Mouse (Mus musculus): ENCODE results near the gene Lipt1. TPM values are rescaled to one million over a fixed set of nuclear protein-coding genes. Genes with fewer than 3 reads are reported as not detected.

Gene Lipt1
- polyA plus RNA-seq, 1 experiment from 2014 or later, result 9.1 TPM

DNA sequence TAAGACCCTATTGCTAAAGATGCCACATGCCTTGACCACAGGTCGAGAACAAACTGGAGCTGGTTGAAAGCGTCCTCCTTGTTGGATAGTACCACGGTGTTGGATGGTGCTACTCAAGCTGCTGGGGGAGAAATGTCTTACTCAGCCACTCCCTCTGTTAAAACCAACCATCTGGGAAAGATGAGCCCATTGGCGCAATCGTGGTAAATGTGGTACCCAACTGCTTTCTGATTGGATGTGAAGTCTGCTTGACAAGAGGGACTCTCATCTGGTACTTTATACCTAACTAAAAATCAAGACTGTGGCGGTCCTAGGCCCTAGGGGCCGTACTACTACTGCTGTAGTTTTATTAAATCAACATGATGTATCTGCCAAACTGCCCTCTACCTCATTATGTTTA, 17.7 kb downstream of the Lipt1 start:
- no peak overlapping the region for H3K27ac ChIP-seq (ENCODE audit: low read depth, low read length)
- peak overlapping the region; percentile 68 for H3K4me2 ChIP-seq (replicated peaks; ENCODE audit: low read depth, low read length)
- H3K4me1 ChIP-seq (replicated peaks; ENCODE audit: control insufficient read depth, insufficient read depth, low read length), result no peaks in the 10 kb centered on the region
- no peaks in the 10 kb centered on the region for H3K9me3 ChIP-seq (ENCODE audit: control insufficient read depth, low read length)
- H3K9ac ChIP-seq (ENCODE audit: low read depth, low read length), result no peak overlapping the region
- no peaks in the 10 kb centered on the region for H3K36me3 ChIP-seq (ENCODE audit: control insufficient read depth, insufficient read depth, low read length)
- H3K4me3 ChIP-seq (ENCODE audit: low read depth, low read length), result peak overlapping the region; percentile 60; the same call in 1 of the 2 replicates
- ATAC-seq (ENCODE audit: low FRiP score) (no peak), DNase-seq (ENCODE audit: low spot score) (no peak)
- H3K27me3 ChIP-seq (ENCODE audit: control insufficient read depth, insufficient read depth, low read length), result no peaks in the 10 kb centered on the region
- WGBS, result 85% methylated on average over 7 of the region's 7 CpGs

DNA sequence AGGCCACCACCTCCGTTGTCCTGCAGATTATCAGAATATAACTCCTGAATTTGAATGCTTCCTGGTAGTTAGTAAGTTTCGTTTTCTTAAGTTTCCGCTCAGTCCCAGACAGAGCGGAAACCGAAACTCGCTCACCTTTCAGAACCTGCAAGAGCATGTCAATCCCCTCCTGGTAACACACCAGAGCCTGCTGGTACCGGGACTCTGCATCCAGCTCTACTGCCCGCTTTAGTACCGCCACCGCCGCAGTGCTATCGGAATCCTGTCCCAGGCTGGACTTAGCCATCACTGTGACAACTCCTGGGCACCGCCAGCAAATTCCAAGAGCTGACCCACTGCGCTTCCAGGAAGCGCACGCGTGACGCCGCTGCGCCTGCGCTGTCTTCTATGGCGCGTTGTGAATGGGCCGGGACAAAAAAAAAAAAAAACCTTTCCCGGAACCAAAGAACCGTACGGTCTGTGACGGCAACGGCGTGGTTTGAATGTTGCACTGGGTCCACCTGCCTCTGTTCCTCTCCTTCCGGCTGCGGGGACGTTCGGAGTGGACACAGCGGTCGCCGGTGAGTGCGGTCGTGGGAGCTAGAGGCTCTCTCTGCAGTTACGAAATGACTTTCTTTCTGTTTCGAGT, 18.6 kb downstream of the Lipt1 start, which contains the start of the genes Mitd1 and Mrpl30:
Mitd1 (minus strand) TSS at position 387 of the 628 bp plus-strand sequence.
Mrpl30 (plus strand) TSS at position 453 of the 628 bp plus-strand sequence.
- no peaks in the 10 kb centered on the region for H3K36me3 ChIP-seq (ENCODE audit: control insufficient read depth, insufficient read depth, low read length)
- H3K4me2 ChIP-seq (replicated peaks; ENCODE audit: low read depth, low read length), result peak within 1 kb of the TSS; percentile 68
- H3K9ac ChIP-seq (ENCODE audit: low read depth, low read length), result peak within 1 kb of the TSS; percentile 73
- no peaks in the 10 kb centered on the region for H3K27me3 ChIP-seq (ENCODE audit: control insufficient read depth, insufficient read depth, low read length)
- under 1% methylated on average over 41 of the region's 41 CpGs for WGBS
- DNase-seq (ENCODE audit: low spot score), result peak; percentile 94
- ATAC-seq (ENCODE audit: low FRiP score), result peak; percentile 88
- peak within 1 kb of the TSS; percentile 60 for H3K4me3 ChIP-seq (ENCODE audit: low read depth, low read length)
- H3K4me1 ChIP-seq (replicated peaks; ENCODE audit: control insufficient read depth, insufficient read depth, low read length), result no peaks in the 10 kb centered on the region
- H3K27ac ChIP-seq (ENCODE audit: low read depth, low read length), result no peak within 1 kb of the TSS
- H3K9me3 ChIP-seq (ENCODE audit: control insufficient read depth, low read length), result no peaks in the 10 kb centered on the region

DNA sequence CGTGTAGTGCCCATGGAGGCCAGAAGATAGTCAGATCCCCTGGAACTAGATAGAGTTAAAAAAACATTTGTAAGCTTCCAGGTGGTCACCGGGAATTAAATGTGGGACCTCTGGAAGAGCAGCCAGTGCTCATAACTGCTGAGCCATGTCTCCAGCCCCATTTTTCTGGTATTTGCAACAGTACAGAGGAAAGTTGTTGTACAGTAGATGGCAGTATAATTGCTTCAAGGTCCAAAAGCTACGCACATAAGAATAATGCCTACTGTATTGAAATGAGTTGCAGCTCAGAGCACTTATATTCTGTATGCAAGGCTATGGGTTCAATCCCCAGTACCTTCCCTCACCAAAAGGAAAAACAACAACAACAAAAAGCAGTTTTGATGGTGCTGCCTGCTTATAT, 19.9 kb downstream of the Lipt1 start:
- 77% methylated on average over 3 of the region's 3 CpGs for WGBS
- Histone ChIP-seq H3K4me1 (replicated peaks; ENCODE audit: control insufficient read depth, insufficient read depth, low read length) (no peaks in the 10 kb centered on the region), H3K4me2 (replicated peaks; ENCODE audit: low read depth, low read length) (peak overlapping the region; percentile 68; the same call in 1 of the 2 replicates), H3K9me3 (ENCODE audit: control insufficient read depth, low read length) (no peaks in the 10 kb centered on the region), H3K36me3 (ENCODE audit: control insufficient read depth, insufficient read depth, low read length) (no peaks in the 10 kb centered on the region), H3K27ac (ENCODE audit: low read depth, low read length) (no peak overlapping the region), H3K4me3 (ENCODE audit: low read depth, low read length) (no peak overlapping the region), H3K27me3 (ENCODE audit: control insufficient read depth, insufficient read depth, low read length) (no peaks in the 10 kb centered on the region), H3K9ac (ENCODE audit: low read depth, low read length) (no peak overlapping the region)
- DNase-seq (ENCODE audit: low spot score) (peak; percentile 1), ATAC-seq (ENCODE audit: low FRiP score) (no peak)

DNA sequence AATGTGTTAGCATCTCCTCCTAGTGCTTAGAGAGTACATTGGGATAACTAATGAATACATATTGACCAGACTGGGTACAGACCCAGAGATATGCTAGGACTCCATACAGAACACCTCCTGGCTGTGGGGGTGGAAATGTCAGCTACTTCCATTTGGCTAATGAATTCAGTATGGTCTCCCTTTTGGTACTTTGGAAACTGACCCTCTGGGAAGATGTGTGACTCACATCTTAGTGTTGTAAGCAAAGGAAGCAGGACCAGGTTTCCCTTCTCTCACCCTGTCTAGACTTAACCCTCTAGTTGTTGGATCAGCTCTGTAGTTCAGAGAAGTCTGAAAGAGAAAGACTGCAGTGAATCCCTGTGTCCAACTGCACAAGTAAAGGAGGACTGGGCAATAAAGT, 23.1 kb downstream of the Lipt1 start:
- Histone ChIP-seq H3K4me1 (replicated peaks; ENCODE audit: control insufficient read depth, insufficient read depth, low read length) (no peaks in the 10 kb centered on the region), H3K4me3 (ENCODE audit: low read depth, low read length) (no peak overlapping the region), H3K27ac (ENCODE audit: low read depth, low read length) (no peak overlapping the region), H3K9me3 (ENCODE audit: control insufficient read depth, low read length) (no peaks in the 10 kb centered on the region), H3K4me2 (replicated peaks; ENCODE audit: low read depth, low read length) (no peak overlapping the region), H3K27me3 (ENCODE audit: control insufficient read depth, insufficient read depth, low read length) (no peaks in the 10 kb centered on the region), H3K36me3 (ENCODE audit: control insufficient read depth, insufficient read depth, low read length) (peaks cover 4% of the 10 kb centered on the region), H3K9ac (ENCODE audit: low read depth, low read length) (no peak overlapping the region)
- DNase-seq (ENCODE audit: low spot score) (no peak), ATAC-seq (ENCODE audit: low FRiP score) (no peak)

DNA sequence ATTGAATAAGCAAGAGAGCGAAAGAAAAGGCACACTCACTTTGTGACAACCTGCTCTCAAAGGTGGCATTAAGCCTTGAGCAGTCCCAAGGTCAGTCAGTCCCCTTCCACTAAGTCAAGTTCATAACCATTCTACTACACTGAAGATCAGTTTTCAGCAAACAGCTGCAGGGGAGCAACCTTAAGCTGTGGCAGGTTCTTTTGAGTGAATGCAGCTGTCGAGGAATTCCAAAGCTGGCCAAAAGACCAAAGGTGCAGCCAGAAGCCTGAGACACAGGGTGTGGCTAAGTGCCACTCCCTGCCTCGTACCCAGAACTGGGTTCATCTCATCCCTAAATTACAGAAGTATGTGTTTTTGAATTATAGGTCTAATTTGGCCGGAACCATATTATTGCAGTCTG, 28.3 kb downstream of the Lipt1 start:
- Histone ChIP-seq H3K9ac (ENCODE audit: low read depth, low read length) (no peak overlapping the region), H3K4me2 (replicated peaks; ENCODE audit: low read depth, low read length) (no peak overlapping the region), H3K4me1 (replicated peaks; ENCODE audit: control insufficient read depth, insufficient read depth, low read length) (no peaks in the 10 kb centered on the region), H3K4me3 (ENCODE audit: low read depth, low read length) (no peak overlapping the region), H3K27me3 (ENCODE audit: control insufficient read depth, insufficient read depth, low read length) (no peaks in the 10 kb centered on the region), H3K9me3 (ENCODE audit: control insufficient read depth, low read length) (no peaks in the 10 kb centered on the region), H3K36me3 (ENCODE audit: control insufficient read depth, insufficient read depth, low read length) (peaks cover 4% of the 10 kb centered on the region), H3K27ac (ENCODE audit: low read depth, low read length) (no peak overlapping the region)
- 84% methylated on average over 4 of the region's 4 CpGs for WGBS
- no peak for DNase-seq (ENCODE audit: low spot score)
- ATAC-seq (ENCODE audit: low FRiP score), result no peak

DNA sequence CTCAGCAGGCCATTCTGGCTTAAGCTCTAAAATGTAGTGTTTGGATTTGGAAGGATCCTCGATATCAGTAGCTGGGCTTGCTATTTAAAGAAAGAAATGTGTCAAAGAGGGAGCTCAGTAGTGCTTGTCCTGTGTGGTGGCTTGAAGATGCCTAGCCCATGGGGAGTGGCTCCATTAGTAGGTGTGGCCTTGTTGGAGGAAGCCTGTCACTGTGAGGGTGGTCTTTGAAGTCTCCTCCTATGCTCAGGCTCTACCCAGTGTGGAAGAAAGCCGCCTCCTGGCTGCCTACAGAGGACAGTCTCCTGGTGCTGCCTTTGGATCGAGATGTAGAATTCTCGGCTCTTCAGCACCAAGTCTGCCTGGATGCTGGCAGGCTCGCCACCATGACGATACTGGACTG, 28.8 kb downstream of the Lipt1 start:
- DNase-seq (ENCODE audit: low spot score) (no peak), ATAC-seq (ENCODE audit: low FRiP score) (no peak)
- 54% methylated on average over 6 of the region's 6 CpGs for WGBS
- no peak overlapping the region for H3K9ac ChIP-seq (ENCODE audit: low read depth, low read length)
- H3K36me3 ChIP-seq (ENCODE audit: control insufficient read depth, insufficient read depth, low read length), result peaks cover 4% of the 10 kb centered on the region
- H3K4me2 ChIP-seq (replicated peaks; ENCODE audit: low read depth, low read length), result no peak overlapping the region
- H3K27ac ChIP-seq (ENCODE audit: low read depth, low read length), result no peak overlapping the region
- H3K4me3 ChIP-seq (ENCODE audit: low read depth, low read length), result no peak overlapping the region
- H3K4me1 ChIP-seq (replicated peaks; ENCODE audit: control insufficient read depth, insufficient read depth, low read length), result no peaks in the 10 kb centered on the region
- H3K27me3 ChIP-seq (ENCODE audit: control insufficient read depth, insufficient read depth, low read length), result no peaks in the 10 kb centered on the region
- H3K9me3 ChIP-seq (ENCODE audit: control insufficient read depth, low read length), result no peaks in the 10 kb centered on the region

DNA sequence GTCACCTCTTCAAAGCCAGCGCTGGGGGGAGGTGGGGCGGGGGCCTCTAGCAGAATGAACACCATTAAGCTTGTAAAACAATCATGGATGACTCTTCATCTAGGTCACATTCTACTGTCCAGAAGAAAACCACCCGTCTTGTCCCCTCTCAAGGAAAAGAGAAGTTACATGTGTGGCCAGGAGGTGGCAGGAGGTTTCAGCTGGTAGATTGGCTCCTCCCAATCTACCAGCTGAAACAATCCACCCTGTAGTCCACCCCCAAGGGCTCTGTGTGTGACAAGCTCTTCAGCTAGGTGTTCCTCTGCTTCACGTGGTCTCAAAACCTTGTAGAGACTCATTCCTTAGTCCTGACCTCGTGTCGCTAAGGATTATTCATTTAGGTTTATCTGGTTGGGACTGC, 31.6 kb downstream of the Lipt1 start:
- H3K4me3 ChIP-seq (ENCODE audit: low read depth, low read length), result no peak overlapping the region
- no peak overlapping the region for H3K9ac ChIP-seq (ENCODE audit: low read depth, low read length)
- no peaks in the 10 kb centered on the region for H3K9me3 ChIP-seq (ENCODE audit: control insufficient read depth, low read length)
- H3K27ac ChIP-seq (ENCODE audit: low read depth, low read length), result no peak overlapping the region
- H3K4me2 ChIP-seq (replicated peaks; ENCODE audit: low read depth, low read length), result no peak overlapping the region
- DNase-seq (ENCODE audit: low spot score) (peak; percentile 39), ATAC-seq (ENCODE audit: low FRiP score) (no peak)
- H3K27me3 ChIP-seq (ENCODE audit: control insufficient read depth, insufficient read depth, low read length), result no peaks in the 10 kb centered on the region
- no peaks in the 10 kb centered on the region for H3K4me1 ChIP-seq (replicated peaks; ENCODE audit: control insufficient read depth, insufficient read depth, low read length)
- peaks cover 4% of the 10 kb centered on the region for H3K36me3 ChIP-seq (ENCODE audit: control insufficient read depth, insufficient read depth, low read length)
- 38% methylated on average over 6 of the region's 6 CpGs for WGBS

DNA sequence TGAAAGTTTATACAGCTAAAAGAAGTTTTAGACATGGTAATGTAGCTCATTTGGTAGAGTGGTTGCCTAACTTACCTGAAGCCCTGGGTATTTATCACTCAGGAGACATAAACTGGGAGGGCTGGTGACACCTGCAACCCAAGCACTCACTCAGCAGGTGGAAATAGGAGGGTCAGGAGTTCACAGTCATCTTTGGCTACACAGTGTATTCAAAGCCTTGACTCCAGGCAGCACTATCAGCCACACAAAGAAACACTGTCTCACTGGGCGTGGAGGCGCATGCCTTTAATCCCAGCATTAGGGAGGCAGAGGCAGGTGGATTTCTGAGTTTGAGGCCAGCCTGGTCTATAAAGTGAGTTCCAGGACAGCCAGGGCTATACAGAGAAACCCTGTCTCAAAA, 41.2 kb downstream of the Lipt1 start:
- no peak overlapping the region for H3K4me3 ChIP-seq (ENCODE audit: low read depth, low read length)
- no peak overlapping the region for H3K9ac ChIP-seq (ENCODE audit: low read depth, low read length)
- WGBS, result 80% methylated on average over 2 of the region's 2 CpGs
- DNase-seq (ENCODE audit: low spot score) (no peak), ATAC-seq (ENCODE audit: low FRiP score) (no peak)
- H3K4me2 ChIP-seq (replicated peaks; ENCODE audit: low read depth, low read length), result no peak overlapping the region
- no peak overlapping the region for H3K27ac ChIP-seq (ENCODE audit: low read depth, low read length)
- no peaks in the 10 kb centered on the region for H3K9me3 ChIP-seq (ENCODE audit: control insufficient read depth, low read length)
- H3K36me3 ChIP-seq (ENCODE audit: control insufficient read depth, insufficient read depth, low read length), result no peaks in the 10 kb centered on the region
- no peaks in the 10 kb centered on the region for H3K4me1 ChIP-seq (replicated peaks; ENCODE audit: control insufficient read depth, insufficient read depth, low read length)
- H3K27me3 ChIP-seq (ENCODE audit: control insufficient read depth, insufficient read depth, low read length), result no peaks in the 10 kb centered on the region

DNA sequence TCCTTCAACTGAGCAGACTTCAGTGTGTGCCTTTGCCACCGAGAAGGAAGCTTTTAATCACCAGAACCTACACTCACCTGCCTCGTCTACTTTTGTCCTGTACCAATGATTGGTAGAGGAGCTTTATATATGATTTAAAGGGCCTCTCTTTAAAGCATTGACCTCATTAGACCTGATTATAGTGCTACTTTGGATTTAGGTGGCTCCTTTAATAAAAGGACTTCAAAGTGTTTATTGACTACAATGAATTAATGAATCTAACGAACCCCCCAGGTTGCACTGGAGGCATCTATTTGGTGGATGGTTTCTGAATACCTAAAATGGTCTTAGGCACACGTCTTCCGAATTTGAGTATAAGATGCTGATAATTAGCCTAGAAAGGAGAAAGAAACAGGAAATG, 44.9 kb downstream of the Lipt1 start, which contains the start of gene Lyg2:
Lyg2 (minus strand) TSS at position 101 of the 400 bp plus-strand sequence.
- H3K9ac ChIP-seq (ENCODE audit: low read depth, low read length), result no peak within 1 kb of the TSS
- H3K4me2 ChIP-seq (replicated peaks; ENCODE audit: low read depth, low read length), result no peak within 1 kb of the TSS
- no peak within 1 kb of the TSS for H3K4me3 ChIP-seq (ENCODE audit: low read depth, low read length)
- DNase-seq (ENCODE audit: low spot score), result no peak
- WGBS, result 83% methylated on average over 5 of the region's 5 CpGs
- no peaks in the 10 kb centered on the region for H3K27me3 ChIP-seq (ENCODE audit: control insufficient read depth, insufficient read depth, low read length)
- no peak for ATAC-seq (ENCODE audit: low FRiP score)
- H3K4me1 ChIP-seq (replicated peaks; ENCODE audit: control insufficient read depth, insufficient read depth, low read length), result no peaks in the 10 kb centered on the region
- H3K9me3 ChIP-seq (ENCODE audit: control insufficient read depth, low read length), result no peaks in the 10 kb centered on the region
- H3K36me3 ChIP-seq (ENCODE audit: control insufficient read depth, insufficient read depth, low read length), result no peaks in the 10 kb centered on the region
- H3K27ac ChIP-seq (ENCODE audit: low read depth, low read length), result no peak within 1 kb of the TSS
